Mouse (Mus musculus): ENCODE measurements at regions not wholly inside any gene's neighbourhood (a gene's known extent, or its start where the extent isn't known, plus 50 kb on each side); places are given as distances from the start of the nearest gene placed in this dataset.

- TF ChIP-seq CTCF (IDR thresholded peaks at IDR 0.05) = no peak
- no peak for TF ChIP-seq EP300 (IDR thresholded peaks at IDR 0.05; ENCODE audit: insufficient read depth, low read depth, low read length)
Observed at GRCm38 (mm10) chr15:72393226-72393625, 1441.1 kb upstream of the Gm6569 start.

Measured in heart, adult 2 months (tissue).